Mouse (Mus musculus): ENCODE measurements around the gene Thpo. TPM values are rescaled to one million over a fixed set of nuclear protein-coding genes. Genes with fewer than 3 reads are reported as not detected.

The Thpo gene
- 1.2 and 1.6 TPM in 2 replicates for polyA plus RNA-seq (2014; fragmentation: Nextera tagmentation; extraction: Ambion mirVana)

DNA sequence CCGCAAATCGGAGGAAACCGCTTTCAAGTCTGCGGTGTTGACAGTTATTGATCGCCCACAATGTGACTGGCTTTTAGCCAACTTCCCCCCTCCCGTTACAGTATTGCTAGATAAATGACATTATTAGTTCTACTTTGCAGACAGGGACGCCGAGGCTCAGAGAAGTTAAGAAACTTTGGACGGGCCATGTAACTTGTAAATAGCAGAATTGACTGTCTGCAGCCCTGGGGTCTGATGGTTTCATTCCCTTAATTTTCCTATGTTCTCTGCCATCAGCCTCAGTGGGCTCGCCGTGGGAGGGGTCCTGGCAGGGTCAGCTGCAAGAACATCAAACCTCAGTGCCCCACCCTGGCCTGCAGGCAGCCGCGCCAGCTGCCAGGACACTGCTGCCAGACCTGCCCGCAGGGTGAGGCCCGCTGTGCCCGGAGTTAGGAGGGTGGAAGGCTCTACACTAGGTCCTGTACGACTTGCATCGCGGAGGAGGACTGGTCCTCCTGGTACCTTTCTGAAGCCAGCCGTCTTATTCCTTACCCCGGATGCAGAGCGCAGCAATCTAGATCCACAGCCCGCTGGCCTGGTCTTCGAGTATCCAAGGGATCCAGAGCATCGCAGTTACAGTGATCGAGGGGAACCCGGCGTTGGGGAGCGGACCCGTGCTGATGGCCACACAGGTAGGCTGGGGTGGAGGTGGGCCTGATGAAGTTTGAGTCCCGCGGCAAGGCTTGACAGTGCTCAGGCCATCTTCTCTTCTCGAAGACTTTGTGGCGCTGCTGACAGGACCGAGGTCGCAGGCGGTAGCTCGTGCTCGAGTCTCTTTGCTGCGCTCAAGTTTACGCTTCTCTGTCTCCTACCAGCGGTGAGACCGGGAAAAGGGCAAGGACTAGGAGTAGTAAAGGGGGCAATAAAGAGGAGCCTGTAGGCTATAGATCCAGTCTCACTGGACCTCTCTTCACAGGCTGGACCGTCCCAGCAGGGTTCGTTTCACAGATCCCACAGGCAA lies at the start of gene Thpo:
Gene Thpo, minus strand, starts transcription at position 781 of the 1,000 bp plus-strand sequence.
- Histone ChIP-seq H3K9me3 (ENCODE audit: control insufficient read depth, low read length) (no peaks in the 10 kb centered on the region), H3K4me1 (replicated peaks; ENCODE audit: control insufficient read depth, insufficient read depth, low read length) (peaks cover 17% of the 10 kb centered on the region), H3K4me3 (ENCODE audit: low read depth, low read length) (peak within 1 kb of the TSS; percentile 65), H3K27ac (ENCODE audit: low read depth) (peak within 1 kb of the TSS; percentile 67; the same call in 1 of the 2 replicates), H3K9ac (ENCODE audit: low read length) (peak within 1 kb of the TSS; percentile 75), H3K27me3 (replicated peaks; ENCODE audit: control insufficient read depth, insufficient read depth, low read length) (peaks cover 22% of the 10 kb centered on the region), H3K36me3 (ENCODE audit: control insufficient read depth, insufficient read depth, low read length) (no peaks in the 10 kb centered on the region), H3K4me2 (ENCODE audit: low read length) (peak within 1 kb of the TSS; percentile 94)
- peak; percentile 66 for DNase-seq (ENCODE audit: low spot score)
- 4% methylated on average over 45 of the region's 45 CpGs for WGBS
- ATAC-seq (replicated peaks; ENCODE audit: low FRiP score, low TSS enrichment, low read depth) = no peak

DNA sequence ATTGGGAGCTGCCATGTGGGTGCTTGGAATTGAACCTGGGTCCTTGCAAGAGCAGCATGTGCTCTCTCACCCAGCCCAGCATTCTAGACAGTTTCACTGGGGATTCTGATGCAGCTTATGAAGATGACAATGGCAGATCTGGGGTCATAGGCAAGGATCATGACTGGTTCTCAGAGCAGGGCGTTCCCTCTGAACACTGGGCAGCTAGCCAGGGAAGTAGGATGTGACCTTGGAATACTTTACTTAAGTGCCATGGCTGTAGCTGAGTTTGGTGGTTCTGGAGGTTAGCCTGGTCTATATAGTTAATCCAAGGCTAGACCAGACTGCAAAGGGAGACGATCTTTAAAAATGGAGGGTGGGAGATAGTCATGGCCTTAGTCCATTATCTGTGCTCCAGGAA lies 49.6 kb upstream of the Thpo start:
- Histone ChIP-seq H3K27ac (ENCODE audit: low read depth) (no peak overlapping the region), H3K4me2 (ENCODE audit: low read length) (no peak overlapping the region), H3K4me1 (replicated peaks; ENCODE audit: control insufficient read depth, insufficient read depth, low read length) (no peaks in the 10 kb centered on the region), H3K9ac (ENCODE audit: low read length) (no peak overlapping the region), H3K36me3 (ENCODE audit: control insufficient read depth, insufficient read depth, low read length) (no peaks in the 10 kb centered on the region), H3K27me3 (replicated peaks; ENCODE audit: control insufficient read depth, insufficient read depth, low read length) (no peaks in the 10 kb centered on the region), H3K9me3 (ENCODE audit: control insufficient read depth, low read length) (no peaks in the 10 kb centered on the region), H3K4me3 (ENCODE audit: low read depth, low read length) (no peak overlapping the region)
- 84% methylated on average over 2 of the region's 2 CpGs for WGBS
- DNase-seq (ENCODE audit: low spot score) (no peak), ATAC-seq (replicated peaks; ENCODE audit: low FRiP score, low TSS enrichment, low read depth) (no peak)

DNA sequence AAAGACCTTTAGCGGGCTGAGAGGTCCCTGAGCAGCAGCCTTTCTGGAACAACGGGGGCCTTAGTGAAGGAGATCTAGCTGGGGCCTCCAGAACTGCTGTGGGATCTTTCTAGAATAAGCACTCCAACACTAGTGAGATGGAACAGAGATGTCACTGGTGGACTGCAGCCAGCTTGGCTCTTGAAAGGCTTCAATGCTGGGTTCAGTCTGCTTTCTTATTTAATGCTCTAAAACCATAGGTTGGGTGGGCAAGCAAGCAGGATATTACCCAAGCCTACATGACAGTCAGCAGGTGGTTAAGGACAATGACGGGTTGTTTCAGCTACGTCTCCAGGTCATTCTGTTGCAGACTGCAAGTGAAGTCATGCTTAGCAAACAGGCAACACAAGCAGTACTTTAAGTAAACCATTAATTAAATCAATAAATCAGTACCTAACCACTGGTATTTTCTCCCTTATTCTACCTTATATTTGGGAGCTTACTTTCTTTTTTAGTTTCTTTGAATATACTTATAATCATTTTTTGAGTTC lies 46.9 kb upstream of the Thpo start:
- H3K36me3 ChIP-seq (ENCODE audit: control insufficient read depth, insufficient read depth, low read length) = no peaks in the 10 kb centered on the region
- ATAC-seq (replicated peaks; ENCODE audit: low FRiP score, low TSS enrichment, low read depth) = no peak
- no peak overlapping the region for H3K9ac ChIP-seq (ENCODE audit: low read length)
- DNase-seq (ENCODE audit: low spot score) = no peak
- no peak overlapping the region for H3K4me2 ChIP-seq (ENCODE audit: low read length)
- WGBS = 76% methylated on average over 4 of the region's 4 CpGs
- H3K4me1 ChIP-seq (replicated peaks; ENCODE audit: control insufficient read depth, insufficient read depth, low read length) = no peaks in the 10 kb centered on the region
- H3K4me3 ChIP-seq (ENCODE audit: low read depth, low read length) = no peak overlapping the region
- no peaks in the 10 kb centered on the region for H3K27me3 ChIP-seq (replicated peaks; ENCODE audit: control insufficient read depth, insufficient read depth, low read length)
- H3K9me3 ChIP-seq (ENCODE audit: control insufficient read depth, low read length) = no peaks in the 10 kb centered on the region
- H3K27ac ChIP-seq (ENCODE audit: low read depth) = no peak overlapping the region

DNA sequence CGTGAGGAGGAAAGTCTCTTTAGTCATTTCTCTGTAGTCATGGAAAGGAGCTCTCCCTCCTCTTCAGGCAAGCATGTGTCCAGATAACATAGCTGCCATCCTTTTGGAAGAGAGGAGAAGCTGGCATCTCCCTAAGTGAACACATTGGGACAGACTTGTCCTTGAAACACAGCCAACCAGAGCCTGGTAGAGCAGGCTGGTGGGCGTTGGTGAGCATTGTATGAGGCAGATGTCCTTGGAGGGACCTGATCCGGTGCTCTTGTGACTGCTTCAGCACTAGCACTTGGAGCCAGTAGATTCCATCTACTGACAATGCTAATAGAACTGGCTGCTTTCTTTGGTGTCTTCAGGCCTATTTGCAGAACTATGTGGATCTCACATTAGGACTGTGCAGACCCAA lies 45.5 kb upstream of the Thpo start:
- Histone ChIP-seq H3K27me3 (replicated peaks; ENCODE audit: control insufficient read depth, insufficient read depth, low read length) (no peaks in the 10 kb centered on the region), H3K9me3 (ENCODE audit: control insufficient read depth, low read length) (no peaks in the 10 kb centered on the region), H3K4me2 (ENCODE audit: low read length) (no peak overlapping the region), H3K9ac (ENCODE audit: low read length) (no peak overlapping the region), H3K27ac (ENCODE audit: low read depth) (no peak overlapping the region), H3K36me3 (ENCODE audit: control insufficient read depth, insufficient read depth, low read length) (no peaks in the 10 kb centered on the region), H3K4me3 (ENCODE audit: low read depth, low read length) (no peak overlapping the region), H3K4me1 (replicated peaks; ENCODE audit: control insufficient read depth, insufficient read depth, low read length) (no peaks in the 10 kb centered on the region)
- no peak for ATAC-seq (replicated peaks; ENCODE audit: low FRiP score, low TSS enrichment, low read depth)
- no peak for DNase-seq (ENCODE audit: low spot score)
- 85% methylated on average over 3 of the region's 3 CpGs for WGBS

- WGBS = 67% methylated on average over 5 of the region's 5 CpGs
- Histone ChIP-seq H3K27ac (ENCODE audit: low read depth) (no peak overlapping the region), H3K9ac (ENCODE audit: low read length) (no peak overlapping the region), H3K4me3 (ENCODE audit: low read depth, low read length) (no peak overlapping the region), H3K36me3 (ENCODE audit: control insufficient read depth, insufficient read depth, low read length) (no peaks in the 10 kb centered on the region), H3K27me3 (replicated peaks; ENCODE audit: control insufficient read depth, insufficient read depth, low read length) (no peaks in the 10 kb centered on the region), H3K9me3 (ENCODE audit: control insufficient read depth, low read length) (no peaks in the 10 kb centered on the region), H3K4me1 (replicated peaks; ENCODE audit: control insufficient read depth, insufficient read depth, low read length) (no peaks in the 10 kb centered on the region), H3K4me2 (ENCODE audit: low read length) (no peak overlapping the region)
- ATAC-seq (replicated peaks; ENCODE audit: low FRiP score, low TSS enrichment, low read depth) (no peak), DNase-seq (ENCODE audit: low spot score) (no peak)
Measured at GRCm38 (mm10) chr16:20775021-20775420, 40.7 kb upstream of the Thpo start.

DNA sequence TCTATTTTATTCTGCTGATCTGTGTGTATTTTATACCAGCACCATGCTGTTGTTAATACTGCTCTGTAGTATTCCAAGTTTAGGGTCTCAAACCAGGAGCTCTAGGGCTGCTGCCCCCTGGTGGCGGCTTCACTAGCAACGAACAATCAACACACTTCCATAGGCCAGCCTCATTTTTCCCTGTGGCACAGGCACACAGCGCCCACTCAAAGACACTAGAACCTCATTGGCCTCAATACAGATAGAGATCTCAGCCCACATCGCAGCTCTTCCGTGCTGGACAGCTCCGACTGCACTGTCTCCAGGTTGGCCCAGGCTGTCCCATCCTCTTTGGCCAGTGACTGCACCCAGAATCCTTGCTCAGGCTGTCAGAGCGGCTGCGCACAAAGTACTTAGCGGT lies 30.9 kb upstream of the Thpo start:
- H3K27ac ChIP-seq (ENCODE audit: low read depth) = no peak overlapping the region
- H3K9ac ChIP-seq (ENCODE audit: low read length) = no peak overlapping the region
- no peaks in the 10 kb centered on the region for H3K27me3 ChIP-seq (replicated peaks; ENCODE audit: control insufficient read depth, insufficient read depth, low read length)
- no peak overlapping the region for H3K4me3 ChIP-seq (ENCODE audit: low read depth, low read length)
- no peak overlapping the region for H3K4me2 ChIP-seq (ENCODE audit: low read length)
- peak; percentile 73 for DNase-seq (ENCODE audit: low spot score)
- WGBS = 47% methylated on average over 9 of the region's 9 CpGs
- ATAC-seq (replicated peaks; ENCODE audit: low FRiP score, low TSS enrichment, low read depth) = no peak
- no peaks in the 10 kb centered on the region for H3K4me1 ChIP-seq (replicated peaks; ENCODE audit: control insufficient read depth, insufficient read depth, low read length)
- H3K9me3 ChIP-seq (ENCODE audit: control insufficient read depth, low read length) = no peaks in the 10 kb centered on the region
- no peaks in the 10 kb centered on the region for H3K36me3 ChIP-seq (ENCODE audit: control insufficient read depth, insufficient read depth, low read length)

DNA sequence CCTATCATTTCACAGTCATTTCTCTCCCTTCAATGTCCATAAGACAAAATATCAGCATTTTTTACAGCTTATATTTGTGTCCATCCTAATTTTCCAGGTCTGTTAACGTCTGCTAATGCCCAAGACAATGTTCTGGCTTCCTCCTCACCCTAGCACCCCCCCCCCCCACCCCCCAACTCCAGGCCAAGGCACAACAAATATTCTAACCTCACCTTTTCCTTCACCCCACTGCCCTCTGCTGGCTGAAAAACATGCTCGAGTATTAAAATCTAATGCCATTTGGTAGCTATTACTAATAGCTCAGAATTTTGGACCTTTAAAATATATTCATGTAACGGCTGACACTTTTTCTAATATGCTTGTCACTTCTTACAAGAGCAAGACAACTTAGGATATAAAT lies 27.4 kb upstream of the Thpo start:
- no peak for ATAC-seq (replicated peaks; ENCODE audit: low FRiP score, low TSS enrichment, low read depth)
- Histone ChIP-seq H3K4me3 (ENCODE audit: low read depth, low read length) (no peak overlapping the region), H3K9me3 (ENCODE audit: control insufficient read depth, low read length) (no peaks in the 10 kb centered on the region), H3K27me3 (replicated peaks; ENCODE audit: control insufficient read depth, insufficient read depth, low read length) (no peaks in the 10 kb centered on the region), H3K27ac (ENCODE audit: low read depth) (no peak overlapping the region), H3K36me3 (ENCODE audit: control insufficient read depth, insufficient read depth, low read length) (no peaks in the 10 kb centered on the region), H3K4me1 (replicated peaks; ENCODE audit: control insufficient read depth, insufficient read depth, low read length) (no peaks in the 10 kb centered on the region), H3K4me2 (ENCODE audit: low read length) (no peak overlapping the region), H3K9ac (ENCODE audit: low read length) (no peak overlapping the region)
- peak; percentile 69 for DNase-seq (ENCODE audit: low spot score)
- 11% methylated on average over 3 of the region's 3 CpGs for WGBS

GRCm38 (mm10) chr16:20757385-20757784 lies 23.1 kb upstream of the Thpo start:
- Histone ChIP-seq H3K4me1 (replicated peaks; ENCODE audit: control insufficient read depth, insufficient read depth, low read length) (no peaks in the 10 kb centered on the region), H3K27ac (ENCODE audit: low read depth) (no peak overlapping the region), H3K4me3 (ENCODE audit: low read depth, low read length) (no peak overlapping the region), H3K9me3 (ENCODE audit: control insufficient read depth, low read length) (no peaks in the 10 kb centered on the region), H3K9ac (ENCODE audit: low read length) (no peak overlapping the region), H3K4me2 (ENCODE audit: low read length) (no peak overlapping the region), H3K36me3 (ENCODE audit: control insufficient read depth, insufficient read depth, low read length) (no peaks in the 10 kb centered on the region), H3K27me3 (replicated peaks; ENCODE audit: control insufficient read depth, insufficient read depth, low read length) (no peaks in the 10 kb centered on the region)
- ATAC-seq (replicated peaks; ENCODE audit: low FRiP score, low TSS enrichment, low read depth) = no peak
- DNase-seq (ENCODE audit: low spot score) = no peak
- WGBS = 73% methylated on average over 1 of the region's 1 CpGs

Data from intestine, embryonic 14.5 days (tissue).